Mouse (Mus musculus): ENCODE measurements around the gene Ifitm2.
"Not testable (repeated sequence)": the region's sequence is repeated elsewhere in the genome, so short reads cannot be mapped to it uniquely, and the experiment has no call there.

Ifitm2 gene

GRCm38 (mm10) chr7:140971479-140972171 lies 15.8 kb upstream of the Ifitm2 start:
- in situ Hi-C loops (cut with MboI; ENCODE audit: low pct_unique_long_range_greater_than_20kb in 1 of 2, low sequenced_read_pairs in 2 of 2, unreplicated experiment in 1 of 2): no loop called here

- in situ Hi-C loops (cut with MboI; ENCODE audit: low pct_unique_long_range_greater_than_20kb in 1 of 2, low sequenced_read_pairs in 2 of 2, unreplicated experiment in 1 of 2): no loop called here
Measured at GRCm38 (mm10) chr7:140970931-140971330, 15.1 kb upstream of the Ifitm2 start.

- in situ Hi-C loops (cut with MboI; ENCODE audit: low pct_unique_long_range_greater_than_20kb in 1 of 2, low sequenced_read_pairs in 2 of 2, unreplicated experiment in 1 of 2): not testable (repeated sequence)
Measured at GRCm38 (mm10) chr7:140968710-140969109, 12.9 kb upstream of the Ifitm2 start.

GRCm38 (mm10) chr7:140967862-140968591 lies 12.2 kb upstream of the Ifitm2 start:
- in situ Hi-C loops (cut with MboI; ENCODE audit: low pct_unique_long_range_greater_than_20kb in 1 of 2, low sequenced_read_pairs in 2 of 2, unreplicated experiment in 1 of 2): no loop called here

GRCm38 (mm10) chr7:140966921-140967320 lies 11.1 kb upstream of the Ifitm2 start, which contains the start of gene Ifitm1:
TSS of gene Ifitm1 (plus strand) at chr7:140967221.
- in situ Hi-C loops (cut with MboI; ENCODE audit: low pct_unique_long_range_greater_than_20kb in 1 of 2, low sequenced_read_pairs in 2 of 2, unreplicated experiment in 1 of 2): no loop called here

GRCm38 (mm10) chr7:140962733-140963132 lies 6.9 kb upstream of the Ifitm2 start:
- in situ Hi-C loops (cut with MboI; ENCODE audit: low pct_unique_long_range_greater_than_20kb in 1 of 2, low sequenced_read_pairs in 2 of 2, unreplicated experiment in 1 of 2): no loop called here

GRCm38 (mm10) chr7:140961416-140961815 lies 5.6 kb upstream of the Ifitm2 start:
- in situ Hi-C loops (cut with MboI; ENCODE audit: low pct_unique_long_range_greater_than_20kb in 1 of 2, low sequenced_read_pairs in 2 of 2, unreplicated experiment in 1 of 2): no loop called here

- in situ Hi-C loops (cut with MboI; ENCODE audit: low pct_unique_long_range_greater_than_20kb in 1 of 2, low sequenced_read_pairs in 2 of 2, unreplicated experiment in 1 of 2): no loop called here
Measured at GRCm38 (mm10) chr7:140960026-140960425, 4.2 kb upstream of the Ifitm2 start.

GRCm38 (mm10) chr7:140959181-140959901 lies 3.6 kb upstream of the Ifitm2 start:
- in situ Hi-C loops (cut with MboI; ENCODE audit: low pct_unique_long_range_greater_than_20kb in 1 of 2, low sequenced_read_pairs in 2 of 2, unreplicated experiment in 1 of 2): loop anchor here (5.0 kb wide), 1 partner anchor 93 kb away; no protein-coding TSS in a partner anchor

- in situ Hi-C loops (cut with MboI; ENCODE audit: low pct_unique_long_range_greater_than_20kb in 1 of 2, low sequenced_read_pairs in 2 of 2, unreplicated experiment in 1 of 2): loop anchor here (5.0 kb wide), 1 partner anchor 96 kb away; no protein-coding TSS in a partner anchor
Measured at GRCm38 (mm10) chr7:140956556-140956869, 726 bp upstream of the Ifitm2 start.

GRCm38 (mm10) chr7:140955342-140955741 lies 445 bp downstream of the Ifitm2 start:
- in situ Hi-C loops (cut with MboI; ENCODE audit: low pct_unique_long_range_greater_than_20kb in 1 of 2, low sequenced_read_pairs in 2 of 2, unreplicated experiment in 1 of 2): loop anchor here (5.0 kb wide), 1 partner anchor 97 kb away; no protein-coding TSS in a partner anchor

- in situ Hi-C loops (cut with MboI; ENCODE audit: low pct_unique_long_range_greater_than_20kb in 1 of 2, low sequenced_read_pairs in 2 of 2, unreplicated experiment in 1 of 2): loop anchor here (5.0 kb wide), 1 partner anchor 98 kb away; no protein-coding TSS in a partner anchor
Measured at GRCm38 (mm10) chr7:140954733-140955071, 1.1 kb downstream of the Ifitm2 start.

GRCm38 (mm10) chr7:140953800-140954732 lies 1.7 kb downstream of the Ifitm2 start:
- in situ Hi-C loops (cut with MboI; ENCODE audit: low pct_unique_long_range_greater_than_20kb in 1 of 2, low sequenced_read_pairs in 2 of 2, unreplicated experiment in 1 of 2): no loop called here

- in situ Hi-C loops (cut with MboI; ENCODE audit: low pct_unique_long_range_greater_than_20kb in 1 of 2, low sequenced_read_pairs in 2 of 2, unreplicated experiment in 1 of 2): no loop called here
Measured at GRCm38 (mm10) chr7:140953133-140953532, 2.7 kb downstream of the Ifitm2 start.

- in situ Hi-C loops (cut with MboI; ENCODE audit: low pct_unique_long_range_greater_than_20kb in 1 of 2, low sequenced_read_pairs in 2 of 2, unreplicated experiment in 1 of 2): no loop called here
Measured at GRCm38 (mm10) chr7:140952441-140952840, 3.3 kb downstream of the Ifitm2 start.

- in situ Hi-C loops (cut with MboI; ENCODE audit: low pct_unique_long_range_greater_than_20kb in 1 of 2, low sequenced_read_pairs in 2 of 2, unreplicated experiment in 1 of 2): no loop called here
Measured at GRCm38 (mm10) chr7:140951765-140952164, 4.0 kb downstream of the Ifitm2 start.

GRCm38 (mm10) chr7:140951051-140951450 lies 4.7 kb downstream of the Ifitm2 start:
- in situ Hi-C loops (cut with MboI; ENCODE audit: low pct_unique_long_range_greater_than_20kb in 1 of 2, low sequenced_read_pairs in 2 of 2, unreplicated experiment in 1 of 2): no loop called here

- in situ Hi-C loops (cut with MboI; ENCODE audit: low pct_unique_long_range_greater_than_20kb in 1 of 2, low sequenced_read_pairs in 2 of 2, unreplicated experiment in 1 of 2): no loop called here
Measured at GRCm38 (mm10) chr7:140949824-140950530, 5.8 kb downstream of the Ifitm2 start, which contains the start of gene Ifitm5. TSS of gene Ifitm5 (minus strand) at chr7:140950291.

Data from mouse embryonic stem cell (cell line).